Mouse (Mus musculus): ENCODE measurements around the gene Tnni3. TPM values are rescaled to one million over a fixed set of nuclear protein-coding genes. Genes with fewer than 3 reads are reported as not detected.
"Not testable (repeated sequence)": the region's sequence is repeated elsewhere in the genome, so short reads cannot be mapped to it uniquely, and the experiment has no call there.

The Tnni3 gene
- 59.3 TPM in 2 replicates for polyA plus RNA-seq (2012; rRNA removed)

DNA sequence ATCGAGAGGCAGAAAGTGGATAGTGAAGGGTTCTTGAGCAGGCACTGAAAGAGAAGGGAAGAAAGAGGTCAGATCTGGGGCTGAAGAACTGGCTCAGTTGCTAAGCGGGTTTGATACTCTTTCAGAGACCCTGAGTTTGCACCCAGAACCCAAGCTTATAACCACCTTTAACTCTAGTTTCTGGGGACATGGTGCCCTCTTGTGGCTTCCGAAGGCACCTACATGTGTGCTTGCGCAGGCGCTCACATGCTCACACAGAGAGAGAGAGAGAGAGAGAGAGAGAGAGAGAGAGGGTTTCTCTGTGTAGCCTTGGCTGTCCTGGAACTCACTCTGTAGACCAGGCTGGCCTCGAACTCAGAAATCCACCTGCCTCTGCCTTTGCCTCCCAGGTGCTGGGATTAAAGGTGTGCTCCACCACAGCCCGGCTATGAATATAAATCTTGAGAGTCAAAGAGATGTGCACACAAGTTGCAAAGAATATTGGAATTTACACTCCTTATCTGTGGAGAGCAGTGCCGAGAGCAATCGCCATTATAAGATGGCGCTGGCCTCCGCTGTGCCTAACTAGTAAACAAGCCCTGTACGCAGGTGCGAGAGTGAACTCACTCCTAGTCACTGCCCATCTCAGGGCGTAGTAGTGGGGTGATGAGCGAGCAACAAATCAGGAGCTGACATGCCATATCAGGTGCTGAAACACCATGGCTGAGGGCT lies at the start of gene Tnni3:
Gene Tnni3 (minus strand): TSS at position 18 of the 711 bp plus-strand sequence.
- not testable (repeated sequence) for H3K36me3 ChIP-seq (ENCODE audit: control insufficient read depth, insufficient read depth, low read length); H3K27ac ChIP-seq (ENCODE audit: control insufficient read depth, insufficient read depth, low read depth, low read length); H3K27me3 ChIP-seq (ENCODE audit: control insufficient read depth, insufficient read depth, low read length)
- peak; percentile 47; the same call in 1 of the 2 replicates for TF ChIP-seq CTCF (IDR thresholded peaks at IDR 0.05; ENCODE audit: control insufficient read depth, insufficient read depth, insufficient replicate concordance, low read depth, low read length)
- H3K4me1 ChIP-seq (ENCODE audit: control insufficient read depth, insufficient read depth, low read length), result peaks cover 30% of the 10 kb centered on the region
- peak within 1 kb of the TSS; percentile 51 for H3K4me3 ChIP-seq (ENCODE audit: control insufficient read depth, low read depth, low read length)

DNA sequence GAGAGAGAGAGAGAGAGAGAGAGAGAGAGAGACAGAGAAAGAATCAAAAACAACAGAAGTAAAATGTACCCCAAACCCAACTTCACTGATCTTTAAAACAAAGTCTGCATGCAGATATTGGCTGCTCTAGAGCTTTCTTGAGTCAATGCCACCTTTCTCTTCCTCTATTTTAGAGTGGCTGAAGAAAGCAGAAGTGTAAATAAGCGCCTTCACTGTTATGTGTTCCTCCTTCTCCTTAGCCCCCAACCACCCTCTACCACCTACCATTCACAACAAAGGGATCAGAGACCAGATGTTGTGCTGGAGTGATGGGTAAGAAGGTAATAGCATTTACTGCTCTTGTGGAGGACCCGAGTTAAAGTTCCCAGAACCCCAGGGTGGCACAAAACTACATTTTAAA lies 48.3 kb upstream of the Tnni3 start:
- H3K4me3 ChIP-seq (ENCODE audit: control insufficient read depth, low read depth, low read length); H3K27me3 ChIP-seq (ENCODE audit: control insufficient read depth, insufficient read depth, low read length); H3K36me3 ChIP-seq (ENCODE audit: control insufficient read depth, insufficient read depth, low read length); H3K4me1 ChIP-seq (ENCODE audit: control insufficient read depth, insufficient read depth, low read length); H3K27ac ChIP-seq (ENCODE audit: control insufficient read depth, insufficient read depth, low read depth, low read length): not testable (repeated sequence)

DNA sequence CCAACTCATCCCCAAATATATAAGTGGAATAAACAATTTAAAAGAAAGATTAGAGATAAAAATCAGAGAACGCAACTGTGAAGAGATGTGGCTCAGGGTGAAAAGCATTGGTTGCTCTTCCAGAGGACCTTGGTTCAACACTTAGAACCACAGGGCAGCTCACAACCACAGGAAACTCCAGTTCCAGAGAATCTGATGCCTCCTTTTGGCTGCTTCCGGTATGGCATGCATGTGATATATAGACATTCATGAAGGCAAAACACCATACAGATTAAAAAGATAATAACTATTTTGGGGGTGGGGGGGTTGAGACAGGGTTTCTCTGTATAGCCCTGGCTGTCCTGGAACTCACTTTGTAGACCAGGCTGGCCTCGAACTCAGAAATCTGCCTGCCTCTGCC lies 38.6 kb upstream of the Tnni3 start:
- TF ChIP-seq CTCF (IDR thresholded peaks at IDR 0.05; ENCODE audit: control insufficient read depth, insufficient read depth, insufficient replicate concordance, low read depth, low read length) (no peak), POLR2A (IDR thresholded peaks at IDR 0.05; ENCODE audit: control insufficient read depth, low read depth, low read length) (no peak)
- Histone ChIP-seq H3K4me1 (ENCODE audit: control insufficient read depth, insufficient read depth, low read length) (no peaks in the 10 kb centered on the region), H3K27ac (ENCODE audit: control insufficient read depth, insufficient read depth, low read depth, low read length) (no peak overlapping the region), H3K36me3 (ENCODE audit: control insufficient read depth, insufficient read depth, low read length) (no peaks in the 10 kb centered on the region), H3K27me3 (ENCODE audit: control insufficient read depth, insufficient read depth, low read length) (no peaks in the 10 kb centered on the region), H3K4me3 (ENCODE audit: control insufficient read depth, low read depth, low read length) (no peak overlapping the region)

DNA sequence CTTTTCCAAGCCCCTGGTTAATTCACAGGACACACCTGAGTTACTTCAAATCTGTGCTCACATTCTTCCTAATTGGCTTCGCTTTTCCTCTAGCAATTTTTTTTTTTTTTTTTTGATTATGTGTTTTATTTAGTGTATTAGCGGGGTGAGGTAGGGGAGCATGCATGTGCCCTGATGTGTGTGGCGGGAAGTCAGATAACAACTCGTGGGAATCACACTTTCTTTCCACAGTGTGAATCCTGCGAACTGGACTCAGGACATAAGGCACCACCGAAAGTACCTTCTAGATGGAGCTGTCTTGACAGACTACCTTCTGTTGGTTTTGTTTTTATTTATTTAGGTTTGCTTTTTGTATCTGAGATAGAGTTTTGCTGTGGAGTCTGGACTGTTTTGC lies 33.1 kb upstream of the Tnni3 start:
- no peaks in the 10 kb centered on the region for H3K27me3 ChIP-seq (ENCODE audit: control insufficient read depth, insufficient read depth, low read length)
- H3K4me1 ChIP-seq (ENCODE audit: control insufficient read depth, insufficient read depth, low read length), result no peaks in the 10 kb centered on the region
- no peaks in the 10 kb centered on the region for H3K36me3 ChIP-seq (ENCODE audit: control insufficient read depth, insufficient read depth, low read length)
- no peak for TF ChIP-seq CTCF (IDR thresholded peaks at IDR 0.05; ENCODE audit: control insufficient read depth, insufficient read depth, insufficient replicate concordance, low read depth, low read length)
- no peak for TF ChIP-seq POLR2A (IDR thresholded peaks at IDR 0.05; ENCODE audit: control insufficient read depth, low read depth, low read length)
- no peak overlapping the region for H3K27ac ChIP-seq (ENCODE audit: control insufficient read depth, insufficient read depth, low read depth, low read length)
- no peak overlapping the region for H3K4me3 ChIP-seq (ENCODE audit: control insufficient read depth, low read depth, low read length)

DNA sequence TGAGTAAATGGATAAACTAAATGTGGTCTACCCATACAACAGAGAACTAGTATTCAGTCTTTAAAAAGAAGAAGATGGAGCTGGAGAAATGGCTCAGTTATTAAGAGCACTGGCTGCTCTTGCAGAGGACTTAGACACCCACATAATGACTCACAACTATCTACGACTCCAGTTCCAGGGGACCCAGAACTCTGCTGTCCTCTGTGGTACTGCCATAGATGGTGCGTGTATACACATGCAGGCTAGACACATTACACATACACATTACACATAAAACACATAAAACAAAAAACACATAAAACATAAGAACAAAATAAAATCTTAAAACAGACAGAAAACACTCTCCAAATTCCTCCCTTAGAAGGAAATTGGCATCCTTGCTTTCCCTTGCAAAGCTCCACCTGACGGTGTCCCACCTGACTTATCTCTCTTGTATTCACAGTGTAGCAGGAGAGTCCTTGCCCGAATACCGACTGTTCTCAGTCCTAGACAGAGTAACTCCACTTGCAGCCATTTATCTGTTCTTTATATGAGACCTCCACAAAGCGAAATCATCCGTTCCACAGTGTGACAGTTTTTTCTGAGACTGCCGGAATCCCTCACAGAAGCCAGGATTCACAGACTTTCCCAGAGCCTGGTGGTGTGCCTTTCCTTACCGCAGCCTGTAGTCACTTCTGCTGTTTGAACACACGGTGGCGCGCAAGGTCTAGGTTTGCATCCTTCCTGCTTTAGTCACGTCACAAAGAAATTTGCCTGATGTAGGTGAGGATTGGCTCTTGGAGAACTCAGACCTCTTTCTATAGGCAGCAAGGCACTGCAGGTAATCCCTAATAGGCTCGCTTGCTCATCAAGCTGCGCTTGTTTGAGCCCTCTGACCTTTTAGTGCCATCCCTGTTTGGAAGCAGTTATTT lies 32.5 kb upstream of the Tnni3 start:
- TF ChIP-seq CTCF (IDR thresholded peaks at IDR 0.05; ENCODE audit: control insufficient read depth, insufficient read depth, insufficient replicate concordance, low read depth, low read length) (peak; percentile 74; the same call in 1 of the 2 replicates), POLR2A (IDR thresholded peaks at IDR 0.05; ENCODE audit: control insufficient read depth, low read depth, low read length) (no peak)
- H3K36me3 ChIP-seq (ENCODE audit: control insufficient read depth, insufficient read depth, low read length), result no peaks in the 10 kb centered on the region
- H3K4me1 ChIP-seq (ENCODE audit: control insufficient read depth, insufficient read depth, low read length), result no peaks in the 10 kb centered on the region
- peak overlapping the region; percentile 32 for H3K4me3 ChIP-seq (ENCODE audit: control insufficient read depth, low read depth, low read length)
- H3K27ac ChIP-seq (ENCODE audit: control insufficient read depth, insufficient read depth, low read depth, low read length), result no peak overlapping the region
- H3K27me3 ChIP-seq (ENCODE audit: control insufficient read depth, insufficient read depth, low read length), result no peaks in the 10 kb centered on the region

DNA sequence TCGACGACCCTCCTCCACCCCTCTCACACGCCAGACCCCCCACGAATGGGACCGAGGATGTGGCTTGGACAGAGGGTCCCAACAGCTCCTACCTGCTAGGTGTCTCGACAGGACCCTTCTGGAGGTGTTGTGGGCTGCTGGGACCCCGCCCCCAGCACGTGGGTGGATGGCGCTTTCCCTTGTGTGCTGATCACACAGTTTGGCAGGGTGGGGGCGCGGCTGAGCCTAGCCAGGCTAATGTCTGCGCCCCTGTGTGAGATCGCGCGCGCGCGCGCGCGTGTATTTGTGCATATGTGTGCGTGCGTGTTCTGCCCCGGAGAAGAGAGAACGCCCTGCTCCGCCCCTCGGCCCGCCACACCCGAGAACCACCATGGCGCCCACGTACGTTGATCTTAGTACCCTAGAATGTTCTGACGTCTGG lies 23.2 kb upstream of the Tnni3 start, which contains the start of gene Syt5:
Gene Syt5 (minus strand): TSS at position 321 of the 421 bp plus-strand sequence.
- Histone ChIP-seq H3K27me3 (ENCODE audit: control insufficient read depth, insufficient read depth, low read length) (no peaks in the 10 kb centered on the region), H3K36me3 (ENCODE audit: control insufficient read depth, insufficient read depth, low read length) (no peaks in the 10 kb centered on the region), H3K27ac (ENCODE audit: control insufficient read depth, insufficient read depth, low read depth, low read length) (no peak within 1 kb of the TSS), H3K4me1 (ENCODE audit: control insufficient read depth, insufficient read depth, low read length) (peaks cover 25% of the 10 kb centered on the region), H3K4me3 (ENCODE audit: control insufficient read depth, low read depth, low read length) (peak within 1 kb of the TSS; percentile 32)
- no peak for TF ChIP-seq CTCF (IDR thresholded peaks at IDR 0.05; ENCODE audit: control insufficient read depth, insufficient read depth, insufficient replicate concordance, low read depth, low read length)

DNA sequence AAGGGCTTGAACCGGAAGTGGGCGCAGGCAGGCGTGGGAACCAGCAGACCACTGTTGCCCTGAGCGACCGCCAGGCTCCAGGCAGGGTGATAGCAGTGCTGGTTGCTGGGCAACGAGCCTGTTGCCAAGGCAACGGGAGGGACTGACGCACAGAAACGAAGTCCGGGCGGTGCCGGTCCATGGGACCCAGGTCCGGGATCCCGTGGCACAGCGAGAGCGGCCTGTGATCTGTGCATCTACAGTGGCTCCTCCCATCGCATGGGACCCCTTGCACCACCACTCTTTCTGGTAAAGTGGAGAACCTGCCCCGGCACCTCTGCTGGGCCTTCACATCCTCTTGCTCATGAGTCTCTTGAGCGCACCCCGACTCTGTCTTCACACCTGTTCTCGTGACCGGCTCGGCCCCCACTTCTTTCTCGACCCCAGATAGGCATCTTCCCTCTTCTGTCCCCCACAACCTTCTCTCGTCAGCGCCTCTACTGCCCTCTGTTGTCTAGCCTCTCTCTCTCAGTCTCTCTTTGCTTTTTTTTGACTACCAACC lies 22.6 kb upstream of the Tnni3 start:
- Histone ChIP-seq H3K27me3 (ENCODE audit: control insufficient read depth, insufficient read depth, low read length) (no peaks in the 10 kb centered on the region), H3K4me1 (ENCODE audit: control insufficient read depth, insufficient read depth, low read length) (peaks cover 31% of the 10 kb centered on the region), H3K27ac (ENCODE audit: control insufficient read depth, insufficient read depth, low read depth, low read length) (no peak overlapping the region), H3K4me3 (ENCODE audit: control insufficient read depth, low read depth, low read length) (peak overlapping the region; percentile 32), H3K36me3 (ENCODE audit: control insufficient read depth, insufficient read depth, low read length) (no peaks in the 10 kb centered on the region)
- no peak for TF ChIP-seq POLR2A (IDR thresholded peaks at IDR 0.05; ENCODE audit: control insufficient read depth, low read depth, low read length)
- TF ChIP-seq CTCF (IDR thresholded peaks at IDR 0.05; ENCODE audit: control insufficient read depth, insufficient read depth, insufficient replicate concordance, low read depth, low read length), result no peak
